Mouse (Mus musculus): ENCODE measurements around the gene Llcfc1. TPM values are rescaled to one million over a fixed set of nuclear protein-coding genes. Genes with fewer than 3 reads are reported as not detected.

The Llcfc1 gene
- polyA plus RNA-seq, 2 experiments, result not detected

DNA sequence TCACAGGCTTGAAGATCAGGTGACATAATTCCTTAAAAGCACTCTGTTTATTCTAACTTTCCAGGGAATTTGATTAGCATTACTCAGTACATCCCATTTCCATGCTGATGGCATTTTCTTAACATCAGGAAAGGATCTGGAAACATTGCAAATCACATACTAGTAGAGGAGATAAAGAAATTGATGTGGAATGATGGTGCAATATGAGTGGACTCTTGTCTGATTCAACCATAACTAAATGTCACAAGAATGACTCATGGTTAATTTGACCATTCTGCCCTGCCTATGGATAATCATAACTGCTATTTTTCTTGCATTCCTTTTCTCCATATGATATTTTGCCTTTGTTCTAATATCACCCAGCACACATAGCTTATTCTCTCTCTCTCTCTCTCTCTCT is 8.0 kb downstream of the Llcfc1 start:
- H3K9me3 ChIP-seq (ENCODE audit: control insufficient read depth, low read length), result no peaks in the 10 kb centered on the region
- DNase-seq (ENCODE audit: low read depth in 3 of 3, low spot score in 3 of 3) (no peak), ATAC-seq (ENCODE audit: insufficient read depth) (no peak)
- H3K4me3 ChIP-seq (ENCODE audit: insufficient read depth in 1 of 2, low read depth in 2 of 2, low read length in 2 of 2), result no peak overlapping the region
- no peaks in the 10 kb centered on the region for H3K27me3 ChIP-seq (ENCODE audit: control insufficient read depth, insufficient read depth, low read length)
- no peaks in the 10 kb centered on the region; a peak in 1 of 4 replicates for H3K4me1 ChIP-seq (replicated peaks; ENCODE audit: control insufficient read depth in 2 of 2, insufficient read depth in 2 of 2, low read length in 1 of 2)
- H3K27ac ChIP-seq, result no peak overlapping the region
- H3K4me2 ChIP-seq (ENCODE audit: low read depth), result no peak overlapping the region
- no peak overlapping the region for H3K9ac ChIP-seq (replicated peaks)
- H3K36me3 ChIP-seq (replicated peaks; ENCODE audit: control insufficient read depth, insufficient read depth, low read depth), result peaks cover 93% of the 10 kb centered on the region
- TF ChIP-seq EP300 (IDR thresholded peaks at IDR 0.05; ENCODE audit: low read depth), result no peak
- no peak for TF ChIP-seq CTCF (IDR thresholded peaks at IDR 0.05; ENCODE audit: low read depth)

DNA sequence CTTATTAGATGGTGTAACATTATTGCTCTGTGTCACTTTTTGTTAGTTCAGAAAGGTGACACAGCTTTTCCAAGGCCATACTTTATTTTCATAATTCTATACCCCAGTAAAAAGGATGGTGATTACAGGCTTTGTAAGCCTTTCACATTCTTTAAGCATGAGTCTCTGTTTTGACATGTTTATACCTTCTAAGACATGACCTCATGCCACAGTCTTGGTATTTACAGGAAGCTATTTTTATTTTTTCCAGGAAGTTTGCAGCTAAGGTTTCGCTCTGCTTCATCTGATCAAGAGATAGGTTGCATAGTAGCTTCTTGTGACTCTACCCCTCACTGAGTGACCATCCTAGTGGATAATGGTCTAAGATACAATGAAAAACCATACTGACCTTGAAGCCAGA is 10.2 kb downstream of the Llcfc1 start:
- DNase-seq (ENCODE audit: low read depth in 3 of 3, low spot score in 3 of 3) (no peak), ATAC-seq (ENCODE audit: insufficient read depth) (no peak)
- Histone ChIP-seq H3K4me3 (ENCODE audit: insufficient read depth in 1 of 2, low read depth in 2 of 2, low read length in 2 of 2) (no peak overlapping the region), H3K9ac (replicated peaks) (no peak overlapping the region), H3K4me2 (ENCODE audit: low read depth) (no peak overlapping the region), H3K9me3 (ENCODE audit: control insufficient read depth, low read length) (no peaks in the 10 kb centered on the region), H3K27ac (no peak overlapping the region), H3K36me3 (replicated peaks; ENCODE audit: control insufficient read depth, insufficient read depth, low read depth) (peaks cover 93% of the 10 kb centered on the region), H3K27me3 (ENCODE audit: control insufficient read depth, insufficient read depth, low read length) (no peaks in the 10 kb centered on the region), H3K4me1 (replicated peaks; ENCODE audit: control insufficient read depth in 2 of 2, insufficient read depth in 2 of 2, low read length in 1 of 2) (peaks cover 2 to 7% of the 10 kb centered on the region in 2 experiments; a peak in 3 of 4 replicates)
- no peak for TF ChIP-seq CTCF (IDR thresholded peaks at IDR 0.05; ENCODE audit: low read depth)
- no peak for TF ChIP-seq EP300 (IDR thresholded peaks at IDR 0.05; ENCODE audit: low read depth)
- 88% methylated on average over 1 of the region's 1 CpGs for WGBS (ENCODE audit: insufficient replicate concordance)

DNA sequence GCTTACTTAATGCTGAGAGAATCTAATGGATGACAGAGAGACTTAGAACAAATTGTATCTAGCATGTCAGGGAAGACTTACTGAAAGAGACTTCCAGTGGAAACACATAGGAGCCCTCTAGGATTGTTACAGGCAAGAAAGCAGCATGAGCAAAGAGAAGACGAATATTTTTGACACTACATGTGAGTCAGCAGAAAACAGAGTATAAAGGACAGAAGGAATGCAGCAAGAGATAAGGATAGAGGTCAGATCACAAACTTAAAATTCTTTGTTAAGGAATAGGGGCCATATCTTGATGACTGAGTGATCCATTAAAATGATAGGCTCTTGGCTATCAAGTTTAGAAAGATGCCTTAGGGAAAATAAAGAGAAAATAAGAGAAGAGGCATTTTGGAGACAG is 17.0 kb downstream of the Llcfc1 start:
- Histone ChIP-seq H3K36me3 (replicated peaks; ENCODE audit: control insufficient read depth, insufficient read depth, low read depth) (peaks cover 64% of the 10 kb centered on the region), H3K4me3 (ENCODE audit: insufficient read depth in 1 of 2, low read depth in 2 of 2, low read length in 2 of 2) (peak overlapping the region; percentile 92 to 97), H3K4me1 (replicated peaks; ENCODE audit: control insufficient read depth in 2 of 2, insufficient read depth in 2 of 2, low read length in 1 of 2) (peaks cover 24 to 30% of the 10 kb centered on the region in 2 experiments), H3K9me3 (ENCODE audit: control insufficient read depth, low read length) (no peaks in the 10 kb centered on the region), H3K9ac (replicated peaks) (peak overlapping the region; percentile 96), H3K4me2 (ENCODE audit: low read depth) (peak overlapping the region; percentile 86), H3K27ac (peak overlapping the region; percentile 98), H3K27me3 (ENCODE audit: control insufficient read depth, insufficient read depth, low read length) (no peaks in the 10 kb centered on the region)
- ATAC-seq (ENCODE audit: insufficient read depth) (no peak), DNase-seq (ENCODE audit: low read depth in 3 of 3, low spot score in 3 of 3) (peak in 2 of 3 experiments; percentile 48 to 58)
- WGBS (ENCODE audit: insufficient replicate concordance), result 9% methylated on average over 1 of the region's 1 CpGs
- peak; percentile 57 for TF ChIP-seq EP300 (IDR thresholded peaks at IDR 0.05; ENCODE audit: low read depth)
- no peak for TF ChIP-seq CTCF (IDR thresholded peaks at IDR 0.05; ENCODE audit: low read depth)

DNA sequence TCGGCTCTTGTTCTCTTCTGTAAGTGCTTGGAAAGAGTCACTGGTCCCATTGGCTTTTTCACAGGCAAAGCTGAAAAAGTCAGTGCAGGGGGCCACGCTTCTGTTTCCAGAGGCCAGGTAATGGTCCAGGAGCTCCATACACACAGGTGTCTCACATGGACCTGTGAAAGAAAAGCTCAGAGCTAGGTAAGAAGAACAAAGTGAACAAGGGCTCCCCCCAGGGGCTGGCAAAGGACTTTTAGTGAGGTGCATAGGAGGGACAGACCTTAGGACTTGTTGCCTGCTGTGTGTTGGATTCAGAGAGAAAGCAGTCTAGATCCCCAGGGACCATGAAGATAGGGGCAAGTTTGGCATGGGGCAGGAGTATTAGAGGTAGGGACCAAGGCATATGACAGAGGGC is 18.7 kb downstream of the Llcfc1 start:
- DNase-seq (ENCODE audit: low read depth in 3 of 3, low spot score in 3 of 3) (peak; percentile 68 to 77 (median 74)), ATAC-seq (ENCODE audit: insufficient read depth) (peak; percentile 36)
- 14% methylated on average over 2 of the region's 2 CpGs for WGBS (ENCODE audit: insufficient replicate concordance)
- Histone ChIP-seq H3K27ac (peak overlapping the region; percentile 98), H3K4me3 (ENCODE audit: insufficient read depth in 1 of 2, low read depth in 2 of 2, low read length in 2 of 2) (peak overlapping the region; percentile 92 to 97), H3K4me1 (replicated peaks; ENCODE audit: control insufficient read depth in 2 of 2, insufficient read depth in 2 of 2, low read length in 1 of 2) (peaks cover 32 to 42% of the 10 kb centered on the region in 2 experiments), H3K36me3 (replicated peaks; ENCODE audit: control insufficient read depth, insufficient read depth, low read depth) (peaks cover 49% of the 10 kb centered on the region), H3K9me3 (ENCODE audit: control insufficient read depth, low read length) (no peaks in the 10 kb centered on the region), H3K27me3 (ENCODE audit: control insufficient read depth, insufficient read depth, low read length) (no peaks in the 10 kb centered on the region), H3K4me2 (ENCODE audit: low read depth) (peak overlapping the region; percentile 86), H3K9ac (replicated peaks) (peak overlapping the region; percentile 96)
- TF ChIP-seq CTCF (IDR thresholded peaks at IDR 0.05; ENCODE audit: low read depth), result peak; percentile 78
- no peak for TF ChIP-seq EP300 (IDR thresholded peaks at IDR 0.05; ENCODE audit: low read depth)

DNA sequence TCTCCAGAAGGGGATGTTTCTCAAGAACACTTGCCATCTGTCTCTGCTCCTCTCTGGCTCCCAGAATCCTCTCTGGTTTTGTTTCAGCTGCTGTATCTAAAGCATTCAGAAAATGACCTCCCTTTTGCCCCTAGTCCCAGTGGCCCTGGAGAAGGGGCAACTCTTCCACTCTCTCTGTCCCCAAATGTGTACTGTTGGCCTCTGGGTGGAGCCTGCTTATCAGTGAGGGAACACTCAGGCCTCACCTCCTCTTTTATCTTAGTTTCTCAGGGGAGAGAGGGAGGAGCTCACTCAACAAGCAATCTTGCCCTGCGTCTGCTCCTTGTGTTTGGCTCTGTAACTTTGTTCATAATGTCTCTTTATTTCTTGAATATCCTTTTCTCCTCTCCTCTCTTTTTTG is 19.9 kb downstream of the Llcfc1 start, which contains the start of gene Kel:
Kel (minus strand) TSS at position 217 of the 400 bp plus-strand sequence.
- H3K9ac ChIP-seq (replicated peaks), result peak within 1 kb of the TSS; percentile 96
- H3K4me3 ChIP-seq (ENCODE audit: insufficient read depth in 1 of 2, low read depth in 2 of 2, low read length in 2 of 2), result peak within 1 kb of the TSS; percentile 92 to 97
- H3K4me2 ChIP-seq (ENCODE audit: low read depth), result peak within 1 kb of the TSS; percentile 86
- ATAC-seq (ENCODE audit: insufficient read depth), result peak; percentile 81
- WGBS (ENCODE audit: insufficient replicate concordance), result 0% methylated on average over 1 of the region's 1 CpGs
- no peaks in the 10 kb centered on the region for H3K27me3 ChIP-seq (ENCODE audit: control insufficient read depth, insufficient read depth, low read length)
- peaks cover 35 to 40% of the 10 kb centered on the region in 2 experiments for H3K4me1 ChIP-seq (replicated peaks; ENCODE audit: control insufficient read depth in 2 of 2, insufficient read depth in 2 of 2, low read length in 1 of 2)
- no peaks in the 10 kb centered on the region for H3K9me3 ChIP-seq (ENCODE audit: control insufficient read depth, low read length)
- peak; percentile 90 to 94 (median 94) for DNase-seq (ENCODE audit: low read depth in 3 of 3, low spot score in 3 of 3)
- H3K36me3 ChIP-seq (replicated peaks; ENCODE audit: control insufficient read depth, insufficient read depth, low read depth), result peaks cover 37% of the 10 kb centered on the region
- peak; percentile 95 for TF ChIP-seq EP300 (IDR thresholded peaks at IDR 0.05; ENCODE audit: low read depth)
- TF ChIP-seq CTCF (IDR thresholded peaks at IDR 0.05; ENCODE audit: low read depth), result peak; percentile 40
- peak within 1 kb of the TSS; percentile 98 for H3K27ac ChIP-seq
